10 mouse cellular contexts compared by ENCODE assay signal in genomic region chr16:10489904-10490457, GRCm38 (mm10). TPM values are rescaled to one million over a fixed set of nuclear protein-coding genes. Genes with fewer than 3 reads are reported as not detected.
A peak's percentile ranks its signal among the peaks of the same experiment; 100 is the strongest.
DNase-seq lines count a peak whose midpoint lies in the region; ATAC-seq lines count a peak whose summit lies in the region.
"Had no signal": no experiment of that assay in that cellular context is flagged by ENCODE, and none has a peak within 500 bp of the region (broad histone marks: within the 10 kb centered on the region; RNA-seq: fewer than 3 reads in every experiment).

No protein-coding gene starts in this region.

- DNase-seq in kidney, postnatal 10 days, result peak; percentile 13
- DNase-seq in kidney, postnatal 14 days, result no peak
- DNase-seq in embryonic facial prominence, embryonic 14.5 days (ENCODE audit: low spot score), result no peak
- no peak for DNase-seq in gastrocnemius, postnatal 10 days
- DNase-seq in embryo, embryonic 9.5 days (ENCODE audit: extremely low spot score), result no peak
- no peak for DNase-seq in gastrocnemius, adult 8-10 months (ENCODE audit: low spot score in 2 of 2)
- DNase-seq: cerebellum, postnatal 10 days had no signal

- no peak for ATAC-seq in embryonic facial prominence, embryonic 14.5 days (ENCODE audit: low read depth)
- ATAC-seq in intestine, embryonic 15.5 days, result no peak
- ATAC-seq in neural tube, embryonic 12.5 days (ENCODE audit: low FRiP score, low read depth), result no peak
- ATAC-seq: Patski had no signal

- no peaks in the 10 kb centered on the region for H3K9me3 ChIP-seq in embryonic facial prominence, embryonic 14.5 days (ENCODE audit: control insufficient read depth, low read length)
- no peaks in the 10 kb centered on the region for H3K9me3 ChIP-seq in intestine, embryonic 15.5 days
- no peaks in the 10 kb centered on the region for H3K9me3 ChIP-seq in neural tube, embryonic 12.5 days

- peak overlapping the region; percentile 42 for H3K4me2 ChIP-seq in embryonic facial prominence, embryonic 14.5 days (ENCODE audit: low read depth, low read length)
- peak overlapping the region; percentile 52 for H3K4me2 ChIP-seq in intestine, embryonic 15.5 days (replicated peaks)
- H3K4me2 ChIP-seq in neural tube, embryonic 12.5 days (replicated peaks), result peak overlapping the region; percentile 41

- H3K27me3 ChIP-seq in embryonic facial prominence, embryonic 14.5 days (replicated peaks; ENCODE audit: control insufficient read depth, insufficient read depth, low read length), result 0 out of 2 replicates have a peak, but pooled peaks cover 4% of the 10 kb centered on the region
- H3K27me3 ChIP-seq in intestine, embryonic 15.5 days (replicated peaks), result peaks cover 9% of the 10 kb centered on the region
- H3K27me3 ChIP-seq in neural tube, embryonic 12.5 days (replicated peaks), result peaks cover 2% of the 10 kb centered on the region; the same call in 1 of the 2 replicates
- H3K27me3 ChIP-seq: Patski had no signal

- H3K27ac ChIP-seq in embryonic facial prominence, embryonic 14.5 days (replicated peaks; ENCODE audit: low read depth, low read length), result no peak overlapping the region
- H3K27ac ChIP-seq in intestine, embryonic 15.5 days, result no peak overlapping the region
- no peak overlapping the region for H3K27ac ChIP-seq in neural tube, embryonic 12.5 days

- no peak overlapping the region for H3K9ac ChIP-seq in embryonic facial prominence, embryonic 14.5 days (ENCODE audit: low read depth, low read length)
- H3K9ac ChIP-seq in intestine, embryonic 15.5 days, result no peak overlapping the region
- no peak overlapping the region for H3K9ac ChIP-seq in neural tube, embryonic 12.5 days

- H3K4me3 ChIP-seq in embryonic facial prominence, embryonic 14.5 days (ENCODE audit: low read depth, low read length), result peak overlapping the region; percentile 7; the same call in 1 of the 2 replicates
- peak overlapping the region; percentile 19 for H3K4me3 ChIP-seq in intestine, embryonic 15.5 days (replicated peaks)
- H3K4me3 ChIP-seq in neural tube, embryonic 12.5 days, result no peak overlapping the region

- 21% methylated on average over 11 of the region's 14 CpGs for WGBS in embryonic facial prominence, embryonic 14.5 days
- 16% methylated on average over 14 of the region's 14 CpGs for whole genome bisulfite sequencing in intestine, embryonic 15.5 days
- 28% methylated on average over 12 of the region's 14 CpGs for WGBS in neural tube, embryonic 12.5 days

- no peaks in the 10 kb centered on the region for H3K36me3 ChIP-seq in embryonic facial prominence, embryonic 14.5 days (ENCODE audit: control insufficient read depth, insufficient read depth, low read length)
- H3K36me3 ChIP-seq in intestine, embryonic 15.5 days, result no peaks in the 10 kb centered on the region
- no peaks in the 10 kb centered on the region for H3K36me3 ChIP-seq in neural tube, embryonic 12.5 days

- no peaks in the 10 kb centered on the region for H3K4me1 ChIP-seq in embryonic facial prominence, embryonic 14.5 days (ENCODE audit: control insufficient read depth, insufficient read depth, low read length)
- no peaks in the 10 kb centered on the region for H3K4me1 ChIP-seq in intestine, embryonic 15.5 days (replicated peaks)
- peaks cover 6% of the 10 kb centered on the region; the same call in 1 of the 2 replicates for H3K4me1 ChIP-seq in neural tube, embryonic 12.5 days

RNA-seq across cellular contexts. Expression of gene Ciita, which starts 10.1 kb away (rescaled TPM):
- polyA plus RNA-seq in embryonic facial prominence, embryonic 14.5 days (2014; fragmentation: Nextera tagmentation; extraction: Ambion mirVana), result 0.29 and 0.35 TPM in 2 replicates
- 0.37 and 0.41 TPM in 2 replicates for polyA plus RNA-seq in intestine, embryonic 15.5 days (2015; fragmentation: Nextera tagmentation; extraction: Ambion mirVana)
- 0.33 and 0.45 TPM in 2 replicates for polyA plus RNA-seq in neural tube, embryonic 12.5 days (2016; fragmentation: Nextera tagmentation; extraction: Ambion mirVana)
- under 1 TPM; 0.14 to 0.21 TPM for total RNA-seq in gastrocnemius, postnatal 10 days (2021)
- under 1 TPM in 3 of 4 experiments, not detected in 1; 0.05 to 0.17 (median 0.16) TPM for total RNA-seq in gastrocnemius, adult 8-10 months (2022)

RNA-seq across cellular contexts. Expression of gene Tvp23a, which starts 42.8 kb away (rescaled TPM):
- polyA plus RNA-seq in embryonic facial prominence, embryonic 14.5 days (2014; fragmentation: Nextera tagmentation; extraction: Ambion mirVana), result 13.2 and 14.7 TPM in 2 replicates
- 7.1 and 9.0 TPM in 2 replicates for polyA plus RNA-seq in intestine, embryonic 15.5 days (2015; fragmentation: Nextera tagmentation; extraction: Ambion mirVana)
- 33.2 and 33.8 TPM in 2 replicates for polyA plus RNA-seq in neural tube, embryonic 12.5 days (2016; fragmentation: Nextera tagmentation; extraction: Ambion mirVana)
- 1 to 10 TPM; 1.2 TPM for total RNA-seq in gastrocnemius, postnatal 10 days (2021)
- total RNA-seq in gastrocnemius, adult 8-10 months (2022), result under 1 TPM; 0.08 to 0.24 (median 0.14) TPM

RNA-seq across cellular contexts. Expression of gene Dexi, which starts 52.9 kb away (rescaled TPM):
- 28.0 and 30.3 TPM in 2 replicates for polyA plus RNA-seq in embryonic facial prominence, embryonic 14.5 days (2014; fragmentation: Nextera tagmentation; extraction: Ambion mirVana)
- polyA plus RNA-seq in intestine, embryonic 15.5 days (2015; fragmentation: Nextera tagmentation; extraction: Ambion mirVana), result 14.1 and 14.7 TPM in 2 replicates
- 26.7 and 27.9 TPM in 2 replicates for polyA plus RNA-seq in neural tube, embryonic 12.5 days (2016; fragmentation: Nextera tagmentation; extraction: Ambion mirVana)
- 10 to 100 TPM; 26.8 to 30.3 TPM for total RNA-seq in gastrocnemius, postnatal 10 days (2021)
- 10 to 100 TPM; 40.4 to 70.4 (median 53.3) TPM for total RNA-seq in gastrocnemius, adult 8-10 months (2022)

RNA-seq across cellular contexts. Expression of gene Clec16a, which starts 55.2 kb away (rescaled TPM):
- polyA plus RNA-seq in embryonic facial prominence, embryonic 14.5 days (2014; fragmentation: Nextera tagmentation; extraction: Ambion mirVana), result 26.8 and 29.6 TPM in 2 replicates
- polyA plus RNA-seq in intestine, embryonic 15.5 days (2015; fragmentation: Nextera tagmentation; extraction: Ambion mirVana), result 26.8 and 27.2 TPM in 2 replicates
- 57.2 TPM in 2 replicates for polyA plus RNA-seq in neural tube, embryonic 12.5 days (2016; fragmentation: Nextera tagmentation; extraction: Ambion mirVana)
- total RNA-seq in gastrocnemius, postnatal 10 days (2021), result 10 to 100 TPM; 24.5 to 25.8 TPM
- 10 to 100 TPM; 55.6 to 90.9 (median 70.4) TPM for total RNA-seq in gastrocnemius, adult 8-10 months (2022)
